Mouse (Mus musculus): Measurements from ENCODE around the gene Trir. TPM values are rescaled to one million over a fixed set of nuclear protein-coding genes. Genes with fewer than 3 reads are reported as not detected.

Trir gene
- polyA plus RNA-seq, 1 experiment from 2014 or later = 120 TPM

- Histone ChIP-seq H3K4me3 (replicated peaks) (peak within 1 kb of the TSS; percentile 92), H3K4me1 (peaks cover 17% of the 10 kb centered on the region), H3K4me2 (peak within 1 kb of the TSS; percentile 82), H3K27me3 (no peaks in the 10 kb centered on the region), H3K9ac (peak within 1 kb of the TSS; percentile 75), H3K27ac (peak within 1 kb of the TSS; percentile 67; the same call in 1 of the 2 replicates), H3K9me3 (replicated peaks) (no peaks in the 10 kb centered on the region), H3K36me3 (peaks cover 53% of the 10 kb centered on the region)
- under 1% methylated on average over 53 of the region's 53 CpGs for WGBS
- ATAC-seq (replicated peaks; ENCODE audit: low FRiP score) = peak; percentile 90
These were observed 33.4 kb downstream of the Trir start, which contains the start of gene Fbxw9 for GRCm38 (mm10) chr8:85059879-85060616. Gene Fbxw9, plus strand, starts transcription at chr8:85060055.

GRCm38 (mm10) chr8:85062603-85063002, 36.0 kb downstream of the Trir start:
- Histone ChIP-seq H3K9ac (no peak overlapping the region), H3K27ac (no peak overlapping the region), H3K4me3 (replicated peaks) (no peak overlapping the region), H3K27me3 (no peaks in the 10 kb centered on the region), H3K4me2 (no peak overlapping the region), H3K36me3 (peaks cover 49% of the 10 kb centered on the region), H3K4me1 (peaks cover 17% of the 10 kb centered on the region), H3K9me3 (replicated peaks) (no peaks in the 10 kb centered on the region)
- 91% methylated on average over 4 of the region's 4 CpGs for WGBS
- ATAC-seq (replicated peaks; ENCODE audit: low FRiP score) = no peak

DNA sequence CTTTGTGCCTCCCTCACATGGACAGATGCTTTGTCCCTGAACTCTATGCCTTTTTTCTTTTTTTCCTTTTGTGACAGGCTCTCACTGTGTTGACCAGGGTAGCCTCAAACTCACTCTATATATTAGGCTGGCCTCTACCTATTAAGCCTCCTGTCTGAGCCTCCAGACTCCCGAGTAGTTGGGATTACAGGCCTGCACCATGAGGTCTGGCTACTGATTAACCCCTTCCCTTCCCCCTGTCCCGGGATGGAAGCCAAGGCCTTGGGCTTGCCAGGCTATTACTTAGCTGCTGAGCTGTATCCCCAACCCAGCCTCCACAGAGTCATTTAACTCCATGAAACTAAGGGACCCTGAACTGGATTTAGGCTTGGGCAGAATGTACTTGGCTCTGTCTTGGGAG, 38.6 kb downstream of the Trir start:
- H3K9me3 ChIP-seq (replicated peaks) = no peaks in the 10 kb centered on the region
- H3K9ac ChIP-seq = no peak overlapping the region
- no peak for ATAC-seq (replicated peaks; ENCODE audit: low FRiP score)
- no peaks in the 10 kb centered on the region for H3K27me3 ChIP-seq
- peaks cover 45% of the 10 kb centered on the region for H3K36me3 ChIP-seq
- no peak overlapping the region for H3K27ac ChIP-seq
- no peak overlapping the region for H3K4me2 ChIP-seq
- WGBS = 35% methylated on average over 2 of the region's 2 CpGs
- H3K4me3 ChIP-seq (replicated peaks) = no peak overlapping the region
- peaks cover 17% of the 10 kb centered on the region for H3K4me1 ChIP-seq

- no peaks in the 10 kb centered on the region for H3K27me3 ChIP-seq
- no peak overlapping the region for H3K27ac ChIP-seq
- no peak overlapping the region for H3K4me2 ChIP-seq
- H3K9ac ChIP-seq = no peak overlapping the region
- WGBS = 92% methylated on average over 2 of the region's 2 CpGs
- peaks cover 44% of the 10 kb centered on the region for H3K36me3 ChIP-seq
- ATAC-seq (replicated peaks; ENCODE audit: low FRiP score) = no peak
- H3K4me3 ChIP-seq (replicated peaks) = no peak overlapping the region
- H3K9me3 ChIP-seq (replicated peaks) = no peaks in the 10 kb centered on the region
- peaks cover 7% of the 10 kb centered on the region for H3K4me1 ChIP-seq
These were observed 40.5 kb downstream of the Trir start for GRCm38 (mm10) chr8:85067155-85067554.

DNA sequence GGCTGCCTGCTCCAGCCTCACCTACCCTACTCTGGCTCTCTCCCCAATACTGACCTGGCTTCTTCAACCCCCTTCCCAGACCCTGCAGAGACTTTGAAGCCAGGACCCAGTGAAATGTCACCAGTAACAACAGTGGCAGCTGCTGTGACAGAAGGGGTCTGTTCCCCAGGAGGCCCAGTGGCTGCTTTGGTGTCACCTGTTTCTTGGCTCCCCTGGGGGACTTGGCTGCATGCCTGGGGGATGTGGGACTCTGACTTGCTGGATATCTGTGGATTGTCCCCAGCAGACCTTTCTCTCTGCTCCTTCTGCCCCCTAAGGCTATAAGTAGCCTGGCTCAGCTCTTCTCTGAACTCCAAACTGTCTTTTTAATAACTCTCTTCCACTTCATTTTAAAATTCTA, 41.4 kb downstream of the Trir start, which contains the start of gene Gm5741:
Gene Gm5741, minus strand, starts transcription at position 1 of the 400 bp plus-strand sequence.
- ATAC-seq (replicated peaks; ENCODE audit: low FRiP score) = no peak
- H3K4me2 ChIP-seq = no peak within 1 kb of the TSS
- no peak within 1 kb of the TSS for H3K4me3 ChIP-seq (replicated peaks)
- no peak within 1 kb of the TSS for H3K9ac ChIP-seq
- no peak within 1 kb of the TSS for H3K27ac ChIP-seq
- H3K9me3 ChIP-seq (replicated peaks) = no peaks in the 10 kb centered on the region
- H3K27me3 ChIP-seq = no peaks in the 10 kb centered on the region
- peaks cover 15% of the 10 kb centered on the region for H3K4me1 ChIP-seq
- peaks cover 36% of the 10 kb centered on the region for H3K36me3 ChIP-seq

DNA sequence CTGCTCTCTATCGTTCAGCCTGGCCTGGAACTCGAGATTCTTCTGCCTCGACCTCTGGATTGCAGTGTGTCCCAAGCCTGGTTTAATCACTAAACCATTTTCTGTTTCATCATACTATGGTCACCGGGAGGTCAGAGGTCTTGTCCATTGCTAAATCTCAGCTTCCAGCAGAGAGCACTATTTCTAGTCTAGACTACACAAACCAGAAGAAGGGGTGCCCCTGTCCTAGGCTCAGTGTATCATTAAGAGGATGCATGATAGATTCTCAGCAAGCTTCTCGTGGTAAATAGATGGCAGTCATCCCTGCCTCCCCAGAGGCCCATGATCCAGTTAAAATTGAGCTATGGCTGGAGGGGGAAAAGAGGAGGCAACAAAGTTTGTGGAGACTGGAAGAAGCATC, 44.4 kb downstream of the Trir start:
- H3K36me3 ChIP-seq = peaks cover 47% of the 10 kb centered on the region
- H3K4me3 ChIP-seq (replicated peaks) = peak overlapping the region; percentile 89
- peak overlapping the region; percentile 99 for H3K27ac ChIP-seq
- H3K27me3 ChIP-seq = no peaks in the 10 kb centered on the region
- H3K4me1 ChIP-seq = peaks cover 21% of the 10 kb centered on the region
- 0 out of 2 replicates have a peak overlapping the region, but pooled peaks have one; percentile 87 for H3K9ac ChIP-seq
- no peak for ATAC-seq (replicated peaks; ENCODE audit: low FRiP score)
- H3K9me3 ChIP-seq (replicated peaks) = no peaks in the 10 kb centered on the region
- WGBS = 74% methylated on average over 5 of the region's 5 CpGs
- H3K4me2 ChIP-seq = peak overlapping the region; percentile 78

- H3K9me3 ChIP-seq (replicated peaks) = no peaks in the 10 kb centered on the region
- peaks cover 47% of the 10 kb centered on the region for H3K36me3 ChIP-seq
- no peaks in the 10 kb centered on the region for H3K27me3 ChIP-seq
- H3K4me2 ChIP-seq = peak within 1 kb of the TSS; percentile 78
- WGBS = under 1% methylated on average over 68 of the region's 68 CpGs
- peak within 1 kb of the TSS; percentile 99 for H3K27ac ChIP-seq
- H3K4me3 ChIP-seq (replicated peaks) = peak within 1 kb of the TSS; percentile 89
- H3K4me1 ChIP-seq = peaks cover 21% of the 10 kb centered on the region
- peak; percentile 91 for ATAC-seq (replicated peaks; ENCODE audit: low FRiP score)
- H3K9ac ChIP-seq = peak within 1 kb of the TSS; percentile 87
These were observed 45.1 kb downstream of the Trir start, which contains the start of gene Dhps for GRCm38 (mm10) chr8:85071514-85072281. Gene Dhps, plus strand, starts transcription at chr8:85071757.

DNA sequence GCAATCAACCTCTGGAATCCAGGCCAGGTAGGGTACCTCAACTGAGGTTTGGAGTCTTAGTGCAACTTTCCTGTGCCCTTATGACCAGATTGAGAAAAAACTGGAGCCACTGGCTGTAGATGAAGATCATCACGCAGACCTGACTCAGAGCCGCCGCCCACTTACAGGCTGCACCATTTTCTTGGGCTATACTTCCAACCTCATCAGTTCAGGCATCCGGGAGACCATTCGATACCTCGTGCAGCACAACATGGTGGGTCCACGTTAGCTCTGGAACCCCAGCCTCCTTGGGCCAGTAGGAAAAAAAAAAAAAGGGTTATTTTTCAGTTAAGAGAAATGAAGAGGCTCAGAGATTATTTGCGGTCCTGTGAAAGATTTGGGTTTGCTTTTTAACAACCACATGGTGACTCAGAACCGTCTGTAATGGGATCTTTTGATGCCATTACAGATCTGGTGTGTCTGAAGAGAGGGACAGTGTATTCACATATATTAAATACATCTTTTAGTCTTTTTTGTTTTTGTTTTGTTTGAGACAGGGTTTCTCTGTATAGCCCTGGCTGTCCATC, 45.8 kb downstream of the Trir start:
- peak overlapping the region; percentile 78 for H3K4me2 ChIP-seq
- H3K27me3 ChIP-seq = no peaks in the 10 kb centered on the region
- no peak; the same call in 1 of the 2 replicates for ATAC-seq (replicated peaks; ENCODE audit: low FRiP score)
- no peaks in the 10 kb centered on the region for H3K9me3 ChIP-seq (replicated peaks)
- 30% methylated on average over 9 of the region's 9 CpGs for WGBS
- H3K4me3 ChIP-seq (replicated peaks) = peak overlapping the region; percentile 89
- peaks cover 45% of the 10 kb centered on the region for H3K36me3 ChIP-seq
- peaks cover 21% of the 10 kb centered on the region for H3K4me1 ChIP-seq
- H3K9ac ChIP-seq = peak overlapping the region; percentile 87
- H3K27ac ChIP-seq = peak overlapping the region; percentile 99

- Histone ChIP-seq H3K36me3 (peaks cover 47% of the 10 kb centered on the region), H3K9ac (no peak overlapping the region), H3K4me2 (peak overlapping the region; percentile 78), H3K4me1 (peaks cover 21% of the 10 kb centered on the region), H3K9me3 (replicated peaks) (no peaks in the 10 kb centered on the region), H3K27ac (no peak overlapping the region), H3K27me3 (no peaks in the 10 kb centered on the region), H3K4me3 (replicated peaks) (peak overlapping the region; percentile 89)
- WGBS = 92% methylated on average over 15 of the region's 15 CpGs
- no peak for ATAC-seq (replicated peaks; ENCODE audit: low FRiP score)
These were observed 46.5 kb downstream of the Trir start for GRCm38 (mm10) chr8:85073041-85073612.

GRCm38 (mm10) chr8:85074167-85074566, 47.5 kb downstream of the Trir start:
- no peak overlapping the region for H3K4me2 ChIP-seq
- peaks cover 56% of the 10 kb centered on the region for H3K36me3 ChIP-seq
- H3K27ac ChIP-seq = no peak overlapping the region
- no peak for ATAC-seq (replicated peaks; ENCODE audit: low FRiP score)
- H3K9me3 ChIP-seq (replicated peaks) = no peaks in the 10 kb centered on the region
- peaks cover 21% of the 10 kb centered on the region for H3K4me1 ChIP-seq
- 75% methylated on average over 10 of the region's 10 CpGs for WGBS
- H3K4me3 ChIP-seq (replicated peaks) = no peak overlapping the region
- no peaks in the 10 kb centered on the region for H3K27me3 ChIP-seq
- H3K9ac ChIP-seq = no peak overlapping the region

GRCm38 (mm10) chr8:85074617-85075016, 48.0 kb downstream of the Trir start:
- Histone ChIP-seq H3K4me3 (replicated peaks) (no peak overlapping the region), H3K4me1 (peaks cover 25% of the 10 kb centered on the region), H3K36me3 (peaks cover 56% of the 10 kb centered on the region), H3K27me3 (no peaks in the 10 kb centered on the region), H3K4me2 (no peak overlapping the region), H3K9me3 (replicated peaks) (no peaks in the 10 kb centered on the region), H3K9ac (no peak overlapping the region), H3K27ac (no peak overlapping the region)
- 86% methylated on average over 10 of the region's 10 CpGs for WGBS
- no peak for ATAC-seq (replicated peaks; ENCODE audit: low FRiP score)
